Mouse (Mus musculus): ENCODE data around the gene Elk1.

Gene Elk1

DNA sequence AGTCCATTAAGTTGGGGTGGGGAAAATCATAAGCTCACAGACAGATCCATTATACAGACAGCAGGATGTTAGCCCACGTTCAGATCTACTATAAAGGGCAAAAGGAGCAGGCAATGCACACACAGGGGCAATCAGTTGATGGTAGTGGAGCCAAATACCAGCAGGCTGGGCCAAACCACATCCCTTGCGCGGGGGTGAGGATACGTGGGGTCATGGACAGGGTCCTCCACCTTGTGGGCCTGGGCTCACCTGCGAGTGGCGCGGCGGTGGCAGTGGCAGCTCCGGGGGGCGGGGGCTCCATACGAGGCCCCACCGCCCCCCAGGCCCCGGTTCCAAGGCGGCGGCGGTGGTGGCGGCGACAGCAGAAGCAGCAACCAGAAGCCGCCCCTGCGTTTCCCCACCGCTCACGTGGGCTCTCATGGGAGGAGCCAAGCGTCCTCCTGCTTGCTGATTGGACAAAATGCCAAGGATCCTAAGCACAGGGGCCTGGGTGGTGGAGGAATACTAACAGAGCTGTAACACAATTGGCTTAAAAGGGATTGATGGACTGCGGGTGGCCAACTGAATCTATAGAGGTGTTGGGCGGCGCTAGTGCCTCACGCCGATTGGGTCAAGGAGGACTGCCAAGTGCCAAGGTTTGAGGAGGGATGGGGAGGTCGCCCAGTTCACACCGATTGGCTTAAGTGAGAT is at the start of gene Elk1:
TSS of gene Elk1 (minus strand) at position 418 of the 690 bp plus-strand sequence.
- peak; percentile 40 for DNase-seq (ENCODE audit: low spot score)

DNA sequence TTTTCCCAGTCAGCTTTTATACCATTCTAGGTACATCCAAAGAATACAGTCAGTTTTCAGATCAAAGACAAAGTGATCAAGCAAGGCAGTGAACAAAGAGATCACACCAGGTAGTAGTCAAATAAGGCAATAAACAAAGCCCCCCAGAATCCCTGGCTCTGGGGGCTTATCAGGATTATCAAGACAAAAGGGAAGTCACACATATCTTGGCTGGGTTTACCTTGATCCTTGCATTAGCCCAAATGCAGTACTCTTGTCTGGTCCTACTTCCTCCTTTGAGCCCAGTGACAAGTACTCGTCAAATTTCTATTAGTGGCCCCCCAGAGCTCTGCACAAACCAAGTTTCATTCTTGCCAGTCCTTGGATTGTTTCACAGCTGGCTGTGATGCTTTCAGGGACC is 30.5 kb upstream of the Elk1 start:
- no peak for DNase-seq (ENCODE audit: low spot score)

DNA sequence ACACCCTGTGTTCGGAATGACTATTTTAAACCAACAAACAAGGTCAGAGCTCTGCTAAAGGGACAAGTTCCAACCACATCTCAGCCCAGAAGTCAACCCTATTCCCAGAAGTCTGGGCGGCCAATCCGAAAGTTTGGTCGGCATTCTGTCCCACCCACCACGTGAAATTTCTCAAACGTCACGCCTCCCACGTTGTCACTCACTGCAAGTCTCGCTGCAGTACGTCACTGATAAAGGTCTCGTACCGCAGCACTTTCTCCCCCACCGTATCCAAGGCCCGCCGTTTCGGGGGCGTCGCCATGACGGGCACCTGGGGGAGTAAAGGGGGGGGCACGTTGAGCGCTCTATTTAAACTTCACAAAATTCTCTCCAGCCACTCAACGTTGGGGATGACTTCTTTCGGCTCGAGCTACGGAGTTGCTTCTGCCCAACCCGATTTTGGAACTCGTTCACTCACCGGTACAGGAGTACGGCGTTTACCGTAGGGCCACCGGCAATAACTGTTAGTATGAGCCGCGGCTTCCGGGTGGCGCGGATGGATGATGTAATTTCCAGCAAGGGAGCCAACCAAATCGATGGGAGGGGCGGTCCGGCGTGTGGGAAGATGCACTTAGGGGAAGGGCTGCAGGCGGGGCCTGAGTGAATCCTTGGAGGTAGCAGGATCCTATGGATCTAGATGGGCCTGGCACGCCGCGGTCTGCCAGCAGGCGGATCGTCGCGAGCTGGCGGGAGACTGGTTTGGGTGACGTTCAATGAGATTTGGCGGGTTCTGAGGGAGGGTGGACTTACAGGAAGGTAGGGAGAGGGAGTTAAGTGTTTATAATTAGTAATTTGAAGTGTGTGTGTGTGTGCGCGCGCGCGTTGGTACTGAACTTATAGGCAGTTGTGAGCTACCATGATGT is 11.3 kb upstream of the Elk1 start, which contains the start of gene Uxt:
TSS of gene Uxt (minus strand) at position 541 of the 902 bp plus-strand sequence.
- DNase-seq (ENCODE audit: low spot score), result peak; percentile 60

DNA sequence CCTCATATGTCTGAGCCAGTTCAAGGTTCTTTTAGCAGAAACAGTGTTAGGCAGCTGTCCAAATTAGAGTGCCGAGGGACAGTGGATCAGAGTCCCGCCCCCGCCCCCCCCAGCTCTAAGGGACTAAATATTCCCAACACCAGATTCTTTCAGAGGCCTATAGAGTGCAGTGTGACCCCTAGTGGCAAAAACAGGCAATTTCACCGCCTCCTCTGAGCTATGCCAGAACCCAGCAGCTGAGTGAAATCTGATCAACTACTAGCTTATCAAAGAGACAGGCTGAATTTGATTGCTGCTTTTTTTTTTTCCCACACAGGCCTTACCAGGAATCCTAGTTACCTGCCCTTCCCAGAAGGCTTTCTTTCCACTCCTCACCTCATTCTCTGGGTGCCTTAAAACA is 4.4 kb downstream of the Elk1 start:
- DNase-seq (ENCODE audit: low spot score), result no peak

DNA sequence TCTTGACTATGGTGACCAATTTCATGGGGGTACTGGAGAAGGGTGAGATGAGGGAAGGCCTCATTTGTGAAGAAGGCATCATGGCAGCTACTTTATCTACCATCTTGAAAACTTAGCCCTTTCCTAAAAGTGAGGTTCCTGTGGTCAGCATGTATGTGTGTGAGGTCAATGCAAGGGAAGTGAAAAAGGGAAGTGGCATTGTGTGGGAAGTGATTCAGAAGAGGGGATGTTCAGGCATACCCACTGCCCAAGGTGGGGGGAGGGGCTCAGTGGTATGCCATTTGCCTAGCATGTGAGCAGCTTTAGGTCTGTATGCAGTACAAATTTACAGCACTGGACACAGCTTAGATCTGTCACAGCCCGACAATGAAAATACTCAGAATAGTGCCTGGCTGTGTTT is 18.4 kb downstream of the Elk1 start:
- no peak for DNase-seq (ENCODE audit: low spot score)

DNA sequence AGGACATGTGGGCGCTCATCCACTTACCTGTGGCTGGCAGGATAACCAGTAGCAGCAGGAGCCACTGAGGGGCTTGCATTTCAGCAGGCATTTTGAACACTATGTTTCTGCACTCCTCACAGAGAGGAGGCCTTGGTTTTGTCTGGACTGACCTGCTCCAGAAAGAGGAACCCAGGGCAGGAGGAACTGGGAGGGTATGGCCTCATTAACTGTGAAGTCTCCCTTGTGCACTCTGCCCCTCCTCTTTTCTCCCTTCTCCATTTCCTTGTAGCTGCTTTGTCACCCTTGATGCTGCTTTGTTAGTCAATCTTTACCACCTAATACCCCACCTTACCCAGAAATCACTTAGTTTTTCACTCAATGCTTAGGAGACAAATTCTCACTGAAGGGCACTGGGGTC is 19.0 kb downstream of the Elk1 start, which contains the start of gene Cfp:
TSS of gene Cfp (minus strand) at position 192 of the 400 bp plus-strand sequence.
- no peak for DNase-seq (ENCODE audit: low spot score)

DNA sequence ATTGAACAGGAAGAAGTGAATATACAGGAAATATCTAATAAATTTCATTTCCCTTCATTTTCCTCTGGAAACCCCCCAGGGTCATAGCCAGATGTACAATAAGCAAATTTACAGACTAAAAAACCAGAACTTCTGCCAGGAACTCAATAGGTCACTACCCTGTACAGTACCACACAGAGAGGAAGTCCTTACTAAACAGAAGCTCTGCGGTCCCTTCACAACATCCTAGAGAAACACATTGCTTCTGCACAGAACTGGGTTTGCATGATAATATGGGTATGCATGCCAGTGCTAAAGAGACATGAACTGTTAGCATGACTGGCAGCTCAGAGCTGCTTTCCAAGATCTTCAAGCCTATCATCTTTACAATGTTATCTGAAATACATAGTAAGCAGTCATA is 20.5 kb downstream of the Elk1 start:
- no peak for DNase-seq (ENCODE audit: low spot score)

DNA sequence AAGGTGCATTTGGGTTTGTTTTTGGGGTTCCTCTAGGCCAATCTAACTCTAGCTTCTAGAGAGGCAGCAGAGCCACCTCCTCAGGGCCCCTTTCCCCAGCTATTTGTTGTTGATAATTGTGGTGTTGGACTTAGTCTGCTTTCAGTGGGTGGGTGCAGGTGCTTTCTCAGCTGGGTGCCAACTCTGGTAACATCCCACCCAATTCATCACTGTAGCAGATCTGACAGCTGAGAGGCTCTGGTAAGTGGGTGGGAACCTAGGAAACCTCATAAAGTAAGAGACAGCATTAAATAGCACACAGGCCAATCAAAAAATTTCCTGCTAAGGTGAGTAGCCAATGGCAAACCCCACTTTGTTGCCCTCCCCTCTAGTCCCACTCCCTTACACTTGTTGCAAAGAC is 25.4 kb downstream of the Elk1 start:
- DNase-seq (ENCODE audit: low spot score), result no peak

DNA sequence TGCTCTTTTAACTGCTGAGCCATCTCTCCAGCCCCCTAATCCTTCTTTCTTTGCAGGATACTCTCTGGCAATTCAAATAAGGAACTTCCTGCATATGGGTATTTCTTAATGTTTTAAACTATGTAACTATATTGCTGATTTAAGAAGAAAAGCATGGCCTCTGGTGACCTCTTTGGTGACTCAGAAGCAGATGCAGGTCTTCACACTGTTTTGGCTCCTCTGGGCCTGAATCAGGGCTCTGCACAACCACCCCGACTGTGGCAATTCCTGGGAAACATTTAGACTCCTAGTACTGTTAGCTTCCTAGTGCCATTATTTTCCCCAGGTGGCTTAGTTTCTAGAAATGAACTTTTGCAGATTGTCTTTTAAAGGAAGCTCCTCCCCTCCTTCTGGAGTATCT is 26.9 kb downstream of the Elk1 start:
- no peak for DNase-seq (ENCODE audit: low spot score)

DNA sequence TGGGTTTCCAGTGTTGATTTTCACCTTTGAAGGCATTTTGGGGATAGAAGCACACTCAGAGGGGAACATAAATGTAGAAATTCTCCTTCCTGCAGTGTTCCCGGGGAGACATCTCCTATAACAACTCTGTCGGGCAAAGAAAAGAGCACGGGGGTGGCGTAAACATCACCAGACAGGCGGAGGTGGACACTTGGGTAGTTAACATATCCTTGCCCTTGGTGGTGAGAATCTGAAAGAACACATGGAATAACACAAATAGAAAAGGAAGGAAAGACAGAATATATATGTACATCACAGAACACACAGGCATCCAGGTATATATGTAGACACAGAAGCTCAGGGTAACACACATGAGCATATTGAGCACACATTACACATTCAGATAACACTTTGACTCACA is 29.0 kb downstream of the Elk1 start:
- DNase-seq (ENCODE audit: low spot score), result no peak

DNA sequence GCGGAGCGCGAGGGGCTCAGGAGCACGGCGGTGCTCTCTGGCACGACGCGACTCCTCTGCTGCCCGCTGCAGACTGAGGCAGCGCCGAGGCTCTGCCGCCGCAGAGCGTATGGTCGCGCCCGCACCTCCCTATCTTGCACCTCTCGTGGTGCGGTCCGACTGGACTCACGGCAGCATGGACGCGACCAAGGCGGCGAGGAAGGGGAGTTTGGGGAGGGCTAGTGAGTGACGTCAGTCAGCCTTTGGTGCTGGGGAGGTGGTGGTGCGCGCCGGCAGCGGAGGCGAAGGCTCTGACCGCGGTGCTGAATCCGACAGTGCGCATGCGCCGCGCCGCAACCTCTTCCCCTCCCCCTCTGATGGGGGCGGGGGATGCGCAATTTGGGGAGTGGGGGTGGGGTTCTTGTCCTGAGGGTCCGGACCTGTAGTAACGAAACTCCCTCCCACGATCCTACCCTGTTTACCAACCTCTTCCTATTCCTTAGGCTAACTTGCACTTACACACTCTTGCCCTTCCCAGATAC is 29.5 kb downstream of the Elk1 start, which contains the start of gene Syn1:
TSS of gene Syn1 (minus strand) at position 161 of the 521 bp plus-strand sequence.
- peak; percentile 27 for DNase-seq (ENCODE audit: low spot score)

DNA sequence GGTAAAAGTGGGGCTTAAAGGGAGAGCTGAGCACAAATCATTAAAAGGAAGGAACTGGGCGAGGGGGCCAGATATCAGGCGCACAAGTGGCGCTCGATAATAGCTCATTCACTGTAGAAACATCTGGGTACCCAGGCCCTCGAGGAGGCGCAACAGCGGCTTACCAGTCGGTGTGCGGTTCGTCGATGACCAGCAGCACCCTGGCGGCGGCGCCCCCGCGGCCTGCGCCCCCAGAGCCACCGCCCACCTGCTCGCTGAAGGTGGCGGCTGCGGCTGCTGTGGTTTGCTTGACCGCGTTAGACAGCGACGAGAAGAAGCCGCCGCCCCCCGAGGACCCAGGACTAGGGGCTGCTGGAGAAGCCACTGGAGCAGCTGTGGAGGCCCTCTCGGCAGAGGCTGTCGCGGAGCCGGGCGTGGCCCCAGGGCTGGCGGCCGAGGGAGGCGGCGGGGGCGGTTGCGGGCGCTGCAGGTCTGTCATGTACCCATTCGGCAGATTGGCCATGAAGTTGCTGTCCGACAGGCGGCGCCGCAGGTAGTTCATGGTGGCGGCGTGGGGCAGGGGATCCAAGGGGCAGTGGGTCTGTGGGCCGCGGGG is 30.1 kb downstream of the Elk1 start:
- no peak for DNase-seq (ENCODE audit: low spot score)

DNA sequence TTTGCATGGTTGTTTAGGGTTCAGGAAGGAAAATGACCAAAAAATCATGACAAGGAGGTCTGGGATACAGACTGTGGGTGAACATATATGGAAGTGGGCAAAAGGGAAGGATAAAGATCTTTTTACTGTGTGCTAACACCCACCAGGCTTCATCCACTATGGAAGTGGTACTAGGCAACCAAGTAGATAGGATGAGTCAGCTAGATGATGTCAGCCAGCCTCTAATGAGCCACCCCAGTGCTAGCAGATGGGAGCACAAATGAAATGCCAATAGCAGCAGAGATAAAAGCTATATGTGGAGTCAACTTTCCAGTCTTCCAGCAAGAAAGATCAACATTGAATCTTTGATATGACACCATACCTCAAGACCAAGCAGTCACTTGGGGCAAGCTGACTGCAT is 35.3 kb downstream of the Elk1 start:
- DNase-seq (ENCODE audit: low spot score), result no peak

DNA sequence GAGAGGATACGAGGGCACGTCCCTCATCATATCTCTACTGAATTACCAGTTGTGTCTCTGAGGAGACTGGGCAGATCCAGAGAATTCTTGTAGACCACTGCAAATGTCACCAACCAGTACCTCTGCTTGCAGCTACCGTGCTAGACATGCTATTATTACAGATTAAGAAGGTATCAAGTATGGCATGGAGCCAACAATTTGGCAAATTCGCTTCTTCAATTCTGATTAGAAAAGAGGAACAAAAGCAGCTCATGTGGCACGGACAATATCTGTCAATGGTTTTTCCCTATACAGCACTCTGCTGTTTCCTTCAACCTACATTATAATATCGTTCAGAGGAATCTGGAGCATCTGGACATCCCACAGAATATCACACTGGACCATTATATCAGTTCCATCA is 36.7 kb downstream of the Elk1 start:
- no peak for DNase-seq (ENCODE audit: low spot score)

DNA sequence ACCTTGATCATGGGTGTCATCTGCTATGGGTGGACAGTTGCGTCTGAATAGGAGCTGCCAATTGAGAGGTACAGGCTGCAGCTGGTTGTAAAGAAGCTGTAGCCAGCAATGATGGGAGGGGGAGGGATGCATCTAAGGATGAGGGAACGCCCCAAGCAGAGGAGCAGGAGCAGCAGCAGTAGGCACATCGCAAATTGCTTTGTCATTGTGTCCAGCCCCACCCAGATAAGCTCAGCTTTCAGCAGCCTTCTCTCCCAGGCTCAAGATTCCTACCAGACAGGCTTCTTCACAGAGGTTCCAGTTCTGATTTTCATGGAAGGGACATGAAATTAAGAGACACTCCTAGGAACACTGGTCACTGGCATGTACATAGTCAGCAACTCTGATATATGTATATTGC is 40.3 kb downstream of the Elk1 start:
- no peak for DNase-seq (ENCODE audit: low spot score)

Measured in ovary, postnatal 10 days (tissue).